Mouse (Mus musculus) liver (tissue): ENCODE measurements around the gene Ppp1r12b.
"Not testable (repeated sequence)": the region's sequence is repeated elsewhere in the genome, so short reads cannot be mapped to it uniquely, and the experiment has no call there.

Experiments
- DNase-seq: peaks from one replicate; pipeline ENCODE4 v3.0.0-alpha.2; 2020; ENCODE audit warnings: mixed read lengths

The Ppp1r12b gene

GRCm38 (mm10) chr1:134847851-134848250 lies 107.9 kb downstream of the Ppp1r12b start:
- DNase-seq, result no peak

GRCm38 (mm10) chr1:134846295-134846988 lies 109.3 kb downstream of the Ppp1r12b start:
- no peak for DNase-seq

GRCm38 (mm10) chr1:134843369-134843768 lies 112.4 kb downstream of the Ppp1r12b start:
- no peak for DNase-seq

DNA sequence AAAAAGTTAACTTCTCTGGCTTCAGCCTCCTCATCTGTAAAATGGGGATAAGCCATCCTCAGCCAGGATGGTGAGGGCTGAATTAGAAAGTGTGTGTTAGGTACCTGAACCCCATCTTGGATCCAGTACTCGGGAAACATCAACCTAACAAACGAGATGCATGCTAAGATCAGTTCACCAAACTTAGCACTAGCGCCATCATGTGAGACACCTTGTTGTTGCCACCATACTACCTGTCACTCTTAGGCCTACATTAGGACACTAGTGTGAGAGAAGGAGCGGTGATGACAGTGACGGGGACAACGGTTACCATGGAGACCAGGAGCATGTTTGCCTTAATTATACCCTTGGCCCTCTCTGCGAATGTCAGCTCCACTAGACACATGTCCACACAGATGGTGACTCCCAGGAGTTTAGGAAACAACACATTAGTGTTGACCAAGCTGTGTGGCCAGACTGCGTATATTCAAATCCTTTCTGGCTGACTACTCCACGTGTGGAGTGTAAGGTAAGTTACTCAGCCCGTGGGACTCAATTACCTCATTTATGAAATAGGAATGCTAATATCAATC lies 118.7 kb downstream of the Ppp1r12b start:
- no peak for DNase-seq

DNA sequence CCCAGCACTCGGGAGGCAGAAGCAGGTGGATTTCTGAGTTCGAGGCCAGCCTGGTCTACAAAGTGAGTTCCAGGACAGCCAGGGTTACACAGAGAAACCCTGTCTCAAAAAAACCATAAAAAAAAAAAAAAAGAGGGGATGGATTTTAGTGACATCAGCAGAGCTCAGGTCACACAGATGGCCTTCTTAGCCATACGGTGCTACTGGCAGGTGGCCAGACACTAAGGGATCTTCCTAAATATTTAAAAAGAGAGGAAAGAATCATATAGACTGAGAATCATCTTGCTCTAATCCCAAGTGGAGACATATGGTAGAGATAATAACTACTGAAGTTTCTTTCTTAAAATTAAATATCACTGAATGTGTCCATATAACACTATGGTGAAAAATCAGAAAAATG lies 124.9 kb downstream of the Ppp1r12b start:
- not testable (repeated sequence) for DNase-seq

GRCm38 (mm10) chr1:134829635-134830034 lies 126.1 kb downstream of the Ppp1r12b start:
- DNase-seq, result no peak

DNA sequence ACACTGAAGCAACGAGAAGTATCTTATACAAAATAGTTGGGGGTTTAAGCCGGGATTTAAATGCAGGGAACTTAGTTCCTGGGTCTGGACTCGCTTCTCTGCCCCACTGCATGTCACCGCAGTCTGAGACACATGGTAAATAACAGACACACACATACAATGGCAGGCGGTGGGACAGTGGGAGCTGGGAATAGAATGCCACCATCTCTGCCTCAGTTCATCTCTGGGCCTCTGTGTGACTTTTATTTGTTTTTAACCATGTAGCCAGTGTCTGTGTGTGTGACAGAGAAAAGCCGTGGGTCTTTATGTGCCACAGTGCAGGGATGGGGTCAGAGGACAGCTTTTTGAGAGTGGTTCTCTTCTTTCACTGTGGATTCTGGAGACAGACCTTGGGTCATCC lies 130.8 kb downstream of the Ppp1r12b start:
- no peak for DNase-seq

- no peak for DNase-seq
Measured at GRCm38 (mm10) chr1:134823842-134824241, 131.9 kb downstream of the Ppp1r12b start.

DNA sequence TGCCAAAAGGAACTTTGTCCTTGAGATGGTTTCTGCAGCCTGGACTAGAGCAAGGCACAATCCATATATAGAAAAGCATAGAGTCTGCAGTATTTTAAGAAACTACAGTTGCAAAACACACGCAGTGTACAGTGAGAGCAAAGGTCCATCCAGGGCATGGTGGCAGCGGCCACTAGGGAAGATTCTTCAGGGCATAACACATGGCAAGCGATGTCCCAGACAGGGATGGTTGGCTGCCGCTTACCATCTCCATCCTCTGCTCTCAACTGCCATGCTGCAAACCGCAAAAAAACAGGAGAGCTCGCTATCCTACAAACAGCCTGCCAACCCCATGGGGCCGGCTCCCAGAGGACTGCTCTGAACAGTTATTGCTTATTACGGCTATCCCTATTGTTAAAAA lies 132.4 kb downstream of the Ppp1r12b start:
- no peak for DNase-seq

- DNase-seq, result no peak
Measured at GRCm38 (mm10) chr1:134820882-134821281, 134.9 kb downstream of the Ppp1r12b start.

GRCm38 (mm10) chr1:134819196-134819595 lies 136.5 kb downstream of the Ppp1r12b start:
- no peak for DNase-seq

DNA sequence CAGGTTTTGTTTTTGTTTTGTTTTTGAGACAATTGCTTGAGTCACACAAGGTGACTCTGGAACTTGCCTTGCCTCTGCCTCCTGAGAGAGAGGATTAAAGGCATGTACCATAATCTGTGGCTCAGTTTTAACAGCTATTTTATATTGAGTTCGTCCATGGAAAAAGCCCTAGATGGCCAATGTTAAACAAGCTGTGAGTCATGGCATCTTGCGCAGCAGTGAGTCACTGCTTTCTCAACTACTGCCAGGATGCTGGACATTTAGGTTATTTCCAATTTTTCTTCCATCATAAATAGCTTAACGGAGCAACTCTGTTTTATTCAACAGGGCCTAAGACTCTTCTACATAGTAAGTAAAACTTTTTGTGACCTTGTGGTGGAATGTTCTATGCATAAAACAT lies 137.0 kb downstream of the Ppp1r12b start:
- no peak for DNase-seq

GRCm38 (mm10) chr1:134817916-134818595 lies 137.7 kb downstream of the Ppp1r12b start:
- no peak for DNase-seq

DNA sequence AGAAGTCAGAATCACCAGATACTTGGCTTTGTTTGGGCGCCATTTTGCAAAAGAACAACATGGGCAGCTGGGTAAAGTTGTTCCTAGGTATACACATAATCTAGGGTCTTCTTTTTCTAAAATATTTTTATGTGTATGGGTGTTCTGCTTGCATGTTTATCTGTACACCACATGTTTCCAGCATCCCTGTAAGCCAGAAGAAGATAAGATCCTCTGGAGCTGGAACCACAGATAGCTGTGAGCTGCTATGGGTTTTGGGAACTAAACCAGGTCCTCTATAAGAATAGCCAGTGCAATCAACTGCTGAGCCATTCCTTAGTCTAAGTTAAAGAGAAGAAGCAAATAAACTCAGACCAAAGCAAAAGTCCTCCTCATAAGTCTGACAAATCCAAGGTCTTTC lies 138.6 kb downstream of the Ppp1r12b start:
- no peak for DNase-seq

DNA sequence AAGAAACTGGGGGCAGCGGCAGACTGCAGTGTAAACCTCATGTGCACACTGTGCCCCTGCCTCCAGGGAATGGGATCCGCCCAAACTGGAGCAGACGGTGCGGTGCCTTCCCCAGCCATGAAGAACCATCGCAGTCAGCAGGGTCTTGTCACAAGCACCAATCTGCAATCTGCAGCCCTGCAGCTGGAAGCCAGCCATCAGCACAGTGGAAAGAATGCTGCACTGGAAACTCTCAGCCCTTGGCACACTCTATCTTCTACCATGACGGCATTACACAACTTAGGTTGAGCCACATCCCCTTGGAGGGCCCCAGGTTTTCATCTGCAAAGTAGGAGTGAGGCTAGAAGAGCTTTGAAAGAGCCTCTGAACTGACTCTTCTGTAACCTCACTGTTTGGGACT lies 139.1 kb downstream of the Ppp1r12b start:
- DNase-seq, result peak; percentile 54

DNA sequence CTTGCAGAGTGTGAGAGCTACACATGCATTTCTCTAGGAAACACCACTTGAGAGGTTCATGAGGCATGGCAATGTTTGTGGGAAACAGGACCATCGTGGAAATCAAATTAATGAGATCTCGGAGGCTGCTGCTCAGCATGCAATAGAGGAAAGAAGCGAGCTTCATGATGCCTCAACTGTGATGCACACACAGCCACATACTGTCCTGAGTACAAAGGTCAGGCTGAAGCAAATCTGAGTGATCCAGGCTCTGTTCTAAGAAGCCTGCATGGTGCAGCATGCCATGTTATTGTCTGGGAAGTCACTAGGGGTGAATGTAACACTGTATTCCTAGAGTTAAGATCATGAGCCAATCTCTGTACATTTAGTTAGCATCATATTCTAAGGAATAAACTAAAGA lies 140.0 kb downstream of the Ppp1r12b start:
- DNase-seq, result no peak

GRCm38 (mm10) chr1:134805471-134805870 lies 150.3 kb downstream of the Ppp1r12b start:
- no peak for DNase-seq

GRCm38 (mm10) chr1:134804373-134804772 lies 151.4 kb downstream of the Ppp1r12b start:
- no peak for DNase-seq

- no peak for DNase-seq
Measured at GRCm38 (mm10) chr1:134803286-134804117, 152.2 kb downstream of the Ppp1r12b start.

GRCm38 (mm10) chr1:134801758-134802157 lies 154.0 kb downstream of the Ppp1r12b start:
- DNase-seq, result no peak

DNA sequence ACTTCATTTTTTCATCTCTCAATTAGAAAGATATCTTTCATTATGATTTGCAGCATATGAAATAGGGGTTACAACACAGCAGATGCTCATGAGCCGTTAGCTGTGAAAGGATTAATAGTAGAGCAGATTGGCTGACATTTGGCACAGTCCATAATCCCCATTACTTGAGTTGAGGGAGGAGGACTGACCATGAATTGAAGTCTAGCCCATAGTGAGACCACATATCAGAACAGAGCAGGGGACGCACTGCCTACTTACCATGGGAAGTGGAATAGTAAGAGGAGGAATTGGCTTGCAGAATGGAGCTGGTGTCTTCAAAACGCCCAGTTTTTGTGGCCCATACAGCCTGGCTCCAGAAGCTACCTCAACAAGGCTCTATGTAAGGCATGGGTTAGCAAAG lies 159.2 kb downstream of the Ppp1r12b start:
- no peak for DNase-seq

- DNase-seq, result no peak
Measured at GRCm38 (mm10) chr1:134796076-134796475, 159.7 kb downstream of the Ppp1r12b start.

DNA sequence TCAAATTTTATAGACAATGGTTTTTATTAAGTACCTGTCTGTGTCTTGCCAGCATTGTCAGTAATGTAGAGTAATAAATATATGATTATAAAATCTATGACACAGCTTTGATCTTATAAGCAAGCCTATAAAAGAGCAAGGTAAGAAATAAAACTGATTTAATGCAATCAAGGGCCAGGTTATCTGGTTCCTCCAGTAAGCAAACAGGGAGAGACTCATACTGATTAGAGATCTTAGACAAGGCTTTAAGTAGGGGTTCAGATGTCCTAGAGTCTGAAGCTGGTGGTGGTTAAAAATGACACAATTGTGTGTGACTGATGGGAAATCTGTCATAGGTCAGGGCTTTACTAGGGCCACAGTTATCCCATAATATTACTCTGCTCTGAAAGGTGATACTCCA lies 164.3 kb downstream of the Ppp1r12b start:
- DNase-seq, result no peak
